Mouse (Mus musculus) right cerebral cortex, postnatal 10 days (tissue): ENCODE results near the gene Otof.

Experiments
- DNase-seq, 2 experiments: peaks; one replicate each; pipeline ENCODE4 v3.0.0; 2021; ENCODE audit warnings: low spot score in 2 of 2

The Otof gene

GRCm38 (mm10) chr5:30341601-30342365 lies 119.9 kb downstream of the Otof start:
- no peak for DNase-seq

- DNase-seq = no peak
Observed at GRCm38 (mm10) chr5:30340815-30341214, 120.9 kb downstream of the Otof start.
